Mouse (Mus musculus) MEL (cell line): ENCODE data around the gene Krtap4-2. TPM values are rescaled to one million over a fixed set of nuclear protein-coding genes. Genes with fewer than 3 reads are reported as not detected.
"Not testable (repeated sequence)": the region's sequence is repeated elsewhere in the genome, so short reads cannot be mapped to it uniquely, and the experiment has no call there.

Source experiments
- DNase-seq: peaks from one replicate; pipeline ENCODE4 v3.0.0; 2011; ENCODE audit warnings: low read depth, low spot score
- H3K27ac ChIP-seq: 2 replicates; pipeline ENCODE4 v1.5.1; 2012; ENCODE audit warnings: low read depth, mild to moderate bottlenecking, control low read depth, low read length, moderate library complexity; ENCODE audit not compliant: control insufficient read depth
- H3K27me3 ChIP-seq, 2 experiments: fragments of 150-350 bp in 1 of 2; sonication (generic) in 1 of 2; 2 replicates each; pipeline ENCODE4 v1.6.1; 2012; ENCODE audit warnings: low read length in 2 of 2, mild to moderate bottlenecking in 2 of 2, improper control_type of control experiment in 1 of 2, moderate library complexity in 1 of 2; ENCODE audit not compliant: insufficient read depth in 2 of 2, control insufficient read depth in 1 of 2
- H3K36me3 ChIP-seq, 2 experiments: 2 replicates each; pipeline ENCODE4 v1.6.1; 2012 to 2014; ENCODE audit warnings: low read length in 2 of 2, improper control_type of control experiment in 1 of 2, inconsistent platforms in 1 of 2, mild to moderate bottlenecking in 1 of 2; ENCODE audit not compliant: insufficient read depth in 2 of 2, control insufficient read depth in 1 of 2
- H3K4me1 ChIP-seq, 2 experiments: fragments of 150-350 bp in 1 of 2; sonication (generic) in 1 of 2; 2 replicates each; pipeline ENCODE4 v1.6.1; 2012; ENCODE audit warnings: low read length in 2 of 2, improper control_type of control experiment in 1 of 2, mild to moderate bottlenecking in 1 of 2; ENCODE audit not compliant: insufficient read depth in 2 of 2, control insufficient read depth in 1 of 2
- H3K4me3 ChIP-seq, 2 experiments: fragments of 150-350 bp in 1 of 2; sonication (generic) in 1 of 2; 2 replicates each; pipeline ENCODE4 v1.5.1; 2012; ENCODE audit warnings: low read depth in 2 of 2, low read length in 2 of 2, mild to moderate bottlenecking in 2 of 2, moderate library complexity in 2 of 2, control low read depth in 1 of 2, improper control_type of control experiment in 1 of 2; ENCODE audit not compliant: control insufficient read depth in 1 of 2, insufficient read depth in 1 of 2
- H3K79me2 ChIP-seq: 2 replicates; pipeline ENCODE4 v1.6.1; 2012; ENCODE audit warnings: mild to moderate bottlenecking, low read length, moderate library complexity; ENCODE audit not compliant: control insufficient read depth, poor library complexity, insufficient read depth
- H3K9ac ChIP-seq: 2 replicates; pipeline ENCODE4 v1.6.1; 2012; ENCODE audit warnings: low read depth, mild to moderate bottlenecking, control low read depth, low read length, moderate library complexity; ENCODE audit not compliant: control insufficient read depth, poor library complexity, severe bottlenecking
- H3K9me3 ChIP-seq: fragments of 150-350 bp; sonication (generic); replicated peaks from 2 replicates; pipeline ENCODE4 v1.6.1; 2012; ENCODE audit warnings: mild to moderate bottlenecking, low read length, improper control_type of control experiment, moderate library complexity; ENCODE audit not compliant: insufficient read depth
- BHLHE40 ChIP-seq: IDR thresholded peaks from 2 replicates; pipeline ENCODE4 v1.6.1; 2012; ENCODE audit warnings: low read depth, mild to moderate bottlenecking, inconsistent platforms, low read length, improper control_type of control experiment, borderline replicate concordance
- CHD1 ChIP-seq: IDR thresholded peaks from 2 replicates; pipeline ENCODE4 v1.6.1; 2012; ENCODE audit warnings: low read depth, mild to moderate bottlenecking, inconsistent platforms, low read length, improper control_type of control experiment
- CTCF ChIP-seq, 3 experiments: IDR thresholded peaks in 2 of 3; conservative IDR thresholded peaks in 1 of 3; 2 replicates each; pipeline ENCODE4 v1.5.1; 2011 to 2012; ENCODE audit warnings: low read length in 3 of 3, low read depth in 2 of 3, mild to moderate bottlenecking in 2 of 3, improper control_type of control experiment in 1 of 3, inconsistent platforms in 1 of 3, mixed read lengths in 1 of 3, moderate library complexity in 1 of 3; ENCODE audit not compliant: control insufficient read depth in 1 of 3, insufficient read depth in 1 of 3, poor library complexity in 1 of 3, severe bottlenecking in 1 of 3
- E2F4 ChIP-seq: IDR thresholded peaks from 2 replicates; pipeline ENCODE4 v1.6.1; 2011; ENCODE audit warnings: low read depth, low read length, improper control_type of control experiment, borderline replicate concordance
- ELF1 ChIP-seq: IDR thresholded peaks from 2 replicates; pipeline ENCODE4 v1.6.1; 2014; ENCODE audit warnings: low read depth, mild to moderate bottlenecking, inconsistent platforms, low read length, improper control_type of control experiment, moderate library complexity
- EP300 ChIP-seq, 2 experiments: IDR thresholded peaks; 2 replicates each; pipeline ENCODE4 v1.6.1; 2011; ENCODE audit warnings: improper control_type of control experiment in 2 of 2, low read length in 2 of 2, low read depth in 1 of 2, mild to moderate bottlenecking in 1 of 2
- HCFC1 ChIP-seq: IDR thresholded peaks from 2 replicates; pipeline ENCODE4 v1.6.1; 2012; ENCODE audit warnings: low read depth, mild to moderate bottlenecking, inconsistent platforms, low read length, improper control_type of control experiment, moderate library complexity
- JUND ChIP-seq: IDR thresholded peaks from 2 replicates; pipeline ENCODE4 v1.6.1; 2011; ENCODE audit warnings: low read depth, mild to moderate bottlenecking, improper control_type of control experiment, low read length
- KAT2A ChIP-seq: conservative IDR thresholded peaks from 2 replicates; pipeline ENCODE4 v1.6.1; 2012; ENCODE audit warnings: low read depth, low read length, improper control_type of control experiment, inconsistent platforms
- MAZ ChIP-seq: IDR thresholded peaks from 2 replicates; pipeline ENCODE4 v1.6.1; 2012; ENCODE audit warnings: low read depth, mild to moderate bottlenecking, inconsistent platforms, low read length, improper control_type of control experiment
- MEF2A ChIP-seq: IDR thresholded peaks from 2 replicates; pipeline ENCODE4 v1.6.1; 2014; ENCODE audit warnings: low read depth, mild to moderate bottlenecking, inconsistent platforms, low read length, improper control_type of control experiment; ENCODE audit not compliant: poor library complexity, insufficient replicate concordance, severe bottlenecking; ENCODE audit errors: extremely low read depth
- MXI1 ChIP-seq: IDR thresholded peaks from 2 replicates; pipeline ENCODE4 v1.6.1; 2011; ENCODE audit warnings: mild to moderate bottlenecking, low read depth, low read length, improper control_type of control experiment
- NELFE ChIP-seq: IDR thresholded peaks from 2 replicates; pipeline ENCODE4 v1.6.1; 2011; ENCODE audit warnings: low read depth, low read length, improper control_type of control experiment
- POLR2A ChIP-seq, 2 experiments: IDR thresholded peaks; 2 replicates each; pipeline ENCODE4 v1.6.1; 2011 to 2012; ENCODE audit warnings: low read length in 2 of 2, mild to moderate bottlenecking in 2 of 2, control low read depth in 1 of 2, improper control_type of control experiment in 1 of 2, low read depth in 1 of 2, moderate library complexity in 1 of 2; ENCODE audit not compliant: control insufficient read depth in 1 of 2, insufficient read depth in 1 of 2, poor library complexity in 1 of 2
- POLR2AphosphoS2 ChIP-seq: IDR thresholded peaks from 2 replicates; pipeline ENCODE4 v1.6.1; 2011; ENCODE audit warnings: low read length, improper control_type of control experiment
- RAD21 ChIP-seq: IDR thresholded peaks from 2 replicates; pipeline ENCODE4 v1.6.1; 2011; ENCODE audit warnings: mild to moderate bottlenecking, low read depth, low read length, improper control_type of control experiment
- TAL1 ChIP-seq: IDR thresholded peaks from 2 replicates; pipeline ENCODE4 v1.6.1; 2012; ENCODE audit warnings: mild to moderate bottlenecking, inconsistent platforms, low read length, moderate library complexity, mixed read lengths
- TBP ChIP-seq: IDR thresholded peaks from 2 replicates; pipeline ENCODE4 v1.8.0; 2011; ENCODE audit warnings: low read depth, low read length, improper control_type of control experiment
- TCF12 ChIP-seq: IDR thresholded peaks from 2 replicates; pipeline ENCODE4 v1.6.1; 2014; ENCODE audit warnings: low read depth, mild to moderate bottlenecking, inconsistent platforms, low read length, improper control_type of control experiment, moderate library complexity
- USF1 ChIP-seq: IDR thresholded peaks from 2 replicates; pipeline ENCODE4 v1.6.1; 2014; ENCODE audit warnings: low read depth, mild to moderate bottlenecking, inconsistent platforms, low read length, improper control_type of control experiment, moderate library complexity
- ZMIZ1 ChIP-seq: IDR thresholded peaks from 2 replicates; pipeline ENCODE4 v1.6.1; 2012; ENCODE audit warnings: low read depth, mild to moderate bottlenecking, inconsistent platforms, low read length, improper control_type of control experiment, moderate library complexity
- ZNF384 ChIP-seq: IDR thresholded peaks from 2 replicates; pipeline ENCODE4 v1.6.1; 2012; ENCODE audit warnings: low read depth, mild to moderate bottlenecking, inconsistent platforms, low read length, improper control_type of control experiment
- polyA plus RNA-seq, 2 experiments: library from polyadenylated mRNA; stranded (reverse) in 1 of 2; unstranded in 1 of 2; fragments of >175 nt in 1 of 2; fragments of >200 nt in 1 of 2; gene quantifications; 2 replicates each; pipeline versions ENCODE4 v1.2.1 to v1.2.4; 2012; ENCODE audit warnings: low replicate concordance in 2 of 2, low read depth in 1 of 2; ENCODE audit not compliant: insufficient read length in 2 of 2, insufficient read depth in 1 of 2, missing spikeins in 1 of 2
- total RNA-seq: library from RNA; depleted of rRNA; stranded (reverse); fragments of 300-350 nt; gene quantifications from 2 replicates; pipeline ENCODE4 v1.2.3, GENCODE M21; 2012

Gene Krtap4-2
- total and polyA plus RNA-seq, 3 experiments, result not detected

GRCm38 (mm10) chr11:99620335-99620734 is 14.5 kb downstream of the Krtap4-2 start, which contains the start of gene Gm11562:
TSS of gene Gm11562 (minus strand) at chr11:99620435.
- no peaks in the 10 kb centered on the region for H3K4me1 ChIP-seq
- no peak for DNase-seq
- no peak within 1 kb of the TSS for H3K4me3 ChIP-seq
- no peaks in the 10 kb centered on the region for H3K79me2 ChIP-seq
- H3K27ac ChIP-seq, result no peak within 1 kb of the TSS
- 0 out of 4 replicates have a peak, but pooled peaks cover 0 to 1% of the 10 kb centered on the region in 2 experiments for H3K27me3 ChIP-seq
- no peak for TF ChIP-seq E2F4
- TF ChIP-seq POLR2A (IDR thresholded peaks at IDR 0.05; ENCODE audit: control insufficient read depth in 1 of 2, insufficient read depth in 1 of 2, low read depth in 1 of 2, low read length in 2 of 2, poor library complexity in 1 of 2), result no peak
- no peak for TF ChIP-seq TCF12
- TF ChIP-seq MXI1, result no peak
- no peak for TF ChIP-seq RAD21
- TF ChIP-seq TBP, result no peak
- no peak for TF ChIP-seq ZNF384
- no peak for TF ChIP-seq TAL1
- no peak for TF ChIP-seq BHLHE40
- no peaks in the 10 kb centered on the region for H3K36me3 ChIP-seq
- no peak within 1 kb of the TSS for H3K9ac ChIP-seq
- H3K9me3 ChIP-seq, result no peaks in the 10 kb centered on the region

- H3K4me1 ChIP-seq, result no peaks in the 10 kb centered on the region
- no peaks in the 10 kb centered on the region for H3K79me2 ChIP-seq
- no peak for DNase-seq
- H3K9me3 ChIP-seq, result no peaks in the 10 kb centered on the region
- no peak within 1 kb of the TSS for H3K9ac ChIP-seq
- no peaks in the 10 kb centered on the region for H3K27me3 ChIP-seq
- no peaks in the 10 kb centered on the region for H3K36me3 ChIP-seq
- H3K4me3 ChIP-seq, result no peak within 1 kb of the TSS
- H3K27ac ChIP-seq, result no peak within 1 kb of the TSS
- TF ChIP-seq JUND (no peak), CHD1 (no peak), MEF2A (no peak), MAZ (no peak), HCFC1 (no peak), NELFE (no peak), ELF1 (no peak), TCF12 (no peak), USF1 (no peak), KAT2A (no peak), BHLHE40 (no peak), POLR2AphosphoS2 (no peak), EP300 (IDR thresholded peaks at IDR 0.05; ENCODE audit: low read depth in 1 of 2, low read length in 2 of 2) (no peak), ZMIZ1 (no peak), ZNF384 (no peak), CTCF (IDR thresholded peaks at IDR 0.05 in 2 of 3, conservative IDR thresholded peaks at IDR 0.05 in 1 of 3; ENCODE audit: control insufficient read depth in 1 of 3, insufficient read depth in 1 of 3, low read depth in 2 of 3, low read length in 3 of 3, poor library complexity in 1 of 3, severe bottlenecking in 1 of 3) (no peak), MXI1 (no peak)
Measured at GRCm38 (mm10) chr11:99614796-99615363, 20.0 kb downstream of the Krtap4-2 start, which contains the start of gene Krtap2-4. TSS of gene Krtap2-4 (minus strand) at chr11:99614846.

- not testable (repeated sequence) for H3K4me3 ChIP-seq, H3K4me1 ChIP-seq, H3K27me3 ChIP-seq, H3K27ac ChIP-seq, DNase-seq, H3K36me3 ChIP-seq, H3K9me3 ChIP-seq, H3K79me2 ChIP-seq, H3K9ac ChIP-seq
Measured at GRCm38 (mm10) chr11:99610089-99610488, 24.8 kb downstream of the Krtap4-2 start, which contains the start of gene Gm11937. TSS of gene Gm11937 (minus strand) at chr11:99610189.
